Mouse (Mus musculus) hindbrain, embryonic 12.5 days (tissue): Measurements from ENCODE around the gene Mnt. TPM values are rescaled to one million over a fixed set of nuclear protein-coding genes. Genes with fewer than 3 reads are reported as not detected.

Source experiments
- ATAC-seq: fragments of 200-750 bp; cut with Nextera tagmentation; 2 replicates; pipeline ENCODE4 v1.8.0; 2017; ENCODE audit warnings: moderate TSS enrichment; ENCODE audit not compliant: low FRiP score
- H3K27ac ChIP-seq: fragments of 300-500 bp; sonication (generic); 2 replicates; pipeline ENCODE4 v1.5.1; 2016; ENCODE audit warnings: mild to moderate bottlenecking
- H3K27me3 ChIP-seq: fragments of 300-500 bp; sonication (generic); 2 replicates; pipeline ENCODE4 v1.6.1; 2016; ENCODE audit warnings: mild to moderate bottlenecking
- H3K36me3 ChIP-seq: fragments of 300-500 bp; sonication (generic); 2 replicates; pipeline ENCODE4 v1.6.1; 2016; ENCODE audit warnings: mild to moderate bottlenecking
- H3K4me1 ChIP-seq: fragments of 300-500 bp; sonication (generic); 2 replicates; pipeline ENCODE4 v1.6.1; 2016
- H3K4me2 ChIP-seq: fragments of 300-500 bp; sonication (generic); replicated peaks from 2 replicates; pipeline ENCODE4 v1.6.1; 2016; ENCODE audit warnings: mild to moderate bottlenecking
- H3K4me3 ChIP-seq: fragments of 300-500 bp; sonication (generic); 2 replicates; pipeline ENCODE4 v1.5.1; 2016; ENCODE audit warnings: mild to moderate bottlenecking
- H3K9ac ChIP-seq: fragments of 300-500 bp; sonication (generic); 2 replicates; pipeline ENCODE4 v1.6.1; 2016; ENCODE audit warnings: mild to moderate bottlenecking, moderate library complexity
- H3K9me3 ChIP-seq: fragments of 300-500 bp; sonication (generic); replicated peaks from 2 replicates; pipeline ENCODE4 v1.6.1; 2016; ENCODE audit warnings: mild to moderate bottlenecking
- WGBS: fragments of 180-500 bp; shearing (Covaris S2); methylation state at CpG from one replicate; pipeline ENCODE4 v1.1.7; 2016; 5-methylcytosine and 5-hydroxymethylcytosine counted together
- microRNA-seq: library from miRNA; unstranded; fragments of <30 nt; microRNA quantifications from one replicate; pipeline ENCODE4, GENCODE M21; 2017
- polyA plus RNA-seq: library from polyadenylated mRNA; unstranded; fragments of >200 nt; fragmentation: Nextera tagmentation; extraction: Ambion mirVana; gene quantifications from 2 replicates; pipeline ENCODE4 v1.2.1, GENCODE M21; 2016

Gene Mnt
- polyA plus RNA-seq, 1 experiment from 2014 or later, result 8.3 TPM

- Histone ChIP-seq H3K27ac (no peak overlapping the region), H3K9me3 (no peaks in the 10 kb centered on the region), H3K4me3 (no peak overlapping the region), H3K27me3 (no peaks in the 10 kb centered on the region), H3K4me1 (peaks cover 21% of the 10 kb centered on the region), H3K4me2 (no peak overlapping the region), H3K36me3 (no peaks in the 10 kb centered on the region), H3K9ac (no peak overlapping the region)
- whole genome bisulfite sequencing, result 88% methylated on average over 4 of the region's 4 CpGs
- ATAC-seq, result no peak
These were observed 63.9 kb downstream of the Mnt start for GRCm38 (mm10) chr11:74894619-74895018.

Small RNA genes within 50 kb of the gene (microRNA-seq; reads per million reads assigned to microRNA genes)
- gene Mir6926, result not detected

Other genes starting within 250 kb of the Mnt start
- gene Rap1gap2, start 220.0 kb upstream of the Mnt start, polyA plus RNA-seq, result 7.8 and 8.1 TPM in 2 replicates
- 2.8 and 3.2 TPM in 2 replicates for gene Ccdc92b, start 211.3 kb upstream of the Mnt start, polyA plus RNA-seq
- 21.3 and 22.1 TPM in 2 replicates for gene Cluh, start 181.4 kb upstream of the Mnt start, polyA plus RNA-seq
- 77.8 and 85.6 TPM in 2 replicates for gene Pafah1b1, start 106.2 kb upstream of the Mnt start, polyA plus RNA-seq
- gene Mettl16, start 60.1 kb upstream of the Mnt start, polyA plus RNA-seq, result 57.5 and 58.5 TPM in 2 replicates
- 15.8 and 16.1 TPM in 2 replicates for gene Sgsm2, start 66.1 kb downstream of the Mnt start, polyA plus RNA-seq
- gene Tsr1, start 67.2 kb downstream of the Mnt start, polyA plus RNA-seq, result 33.0 and 37.4 TPM in 2 replicates
- gene Smg6, start 94.9 kb downstream of the Mnt start, polyA plus RNA-seq, result 23.5 and 23.6 TPM in 2 replicates
- 30.2 and 34.3 TPM in 2 replicates for gene Srr, start 95.0 kb downstream of the Mnt start, polyA plus RNA-seq